In genomic region chr7:122074374-122074773, GRCm38 (mm10) we compare ENCODE assay signal across 14 mouse cellular contexts.
"Had no signal": no experiment of that assay in that cellular context is flagged by ENCODE, and none has a peak within 500 bp of the region (broad histone marks: within the 10 kb centered on the region; RNA-seq: fewer than 3 reads in every experiment).

No protein-coding gene starts in this region.

- H3K27ac ChIP-seq: hindbrain, postnatal 0 days; limb, embryonic 12.5 days; liver, embryonic 15.5 days; lung, embryonic 15.5 days; macrophage; midbrain, embryonic 10.5 days; neural tube, embryonic 15.5 days had no signal

- H3K9me3 ChIP-seq: limb, embryonic 12.5 days; liver, embryonic 15.5 days; lung, embryonic 15.5 days; midbrain, embryonic 10.5 days; neural tube, embryonic 15.5 days had no signal

- H3K4me3 ChIP-seq: limb, embryonic 12.5 days; liver, embryonic 15.5 days; lung, embryonic 15.5 days; midbrain, embryonic 10.5 days; myocyte; neural tube, embryonic 15.5 days had no signal

- H3K27me3 ChIP-seq: limb, embryonic 12.5 days; liver, embryonic 15.5 days; lung, embryonic 15.5 days; neural tube, embryonic 15.5 days had no signal

- ATAC-seq: hindbrain, postnatal 0 days had no signal

- H3K9ac ChIP-seq: limb, embryonic 12.5 days; liver, embryonic 15.5 days; lung, embryonic 15.5 days; neural tube, embryonic 15.5 days had no signal

- H3K4me2 ChIP-seq: limb, embryonic 12.5 days; liver, embryonic 15.5 days; lung, embryonic 15.5 days; neural tube, embryonic 15.5 days had no signal

- DNase-seq: kidney, adult 8-10 months; kidney, postnatal 36 days; layer of hippocampus, adult 9-11 months; lung, postnatal 14 days; midbrain, embryonic 14.5 days; thymus, postnatal 36 days had no signal
